Mouse (Mus musculus) gastrocnemius, postnatal 14 days (tissue): ENCODE measurements around the gene Emx1. TPM values are rescaled to one million over a fixed set of nuclear protein-coding genes. Genes with fewer than 3 reads are reported as not detected.

ENCODE experiments used
- total RNA-seq, 2 experiments: library from RNA; stranded (reverse); gene quantifications; 2 replicates each; pipeline ENCODE4 v1.2.3; 2021

The Emx1 gene
- total RNA-seq, 2 experiments from 2014 or later: not detected

Other genes starting within 250 kb of the Emx1 start
- gene Exoc6b, start 117.9 kb upstream of the Emx1 start, total RNA-seq: 10 to 100 TPM in 1 of 2 experiments, 1 to 10 TPM in 1; 9.8 to 11.7 TPM
- gene Spr, start 49.7 kb upstream of the Emx1 start, total RNA-seq: 10 to 100 TPM; 28.0 to 28.1 TPM
- gene Sfxn5, start 146.0 kb downstream of the Emx1 start, total RNA-seq: 1 to 10 TPM; 2.7 to 4.1 TPM
- 10 to 100 TPM; 25.9 to 31.5 TPM for gene Rab11fip5, start 187.2 kb downstream of the Emx1 start, total RNA-seq
- gene Noto, start 236.4 kb downstream of the Emx1 start, total RNA-seq: not detected
- 1 to 10 TPM; 7.6 to 9.0 TPM for gene Smyd5, start 244.6 kb downstream of the Emx1 start, total RNA-seq